Mouse (Mus musculus) kidney, postnatal 10 days (tissue): ENCODE results near the gene Axin2.
"Not testable (repeated sequence)": the region's sequence is repeated elsewhere in the genome, so short reads cannot be mapped to it uniquely, and the experiment has no call there.

Experiments used
- DNase-seq: peaks from one replicate; pipeline ENCODE4 v3.0.0; 2021; ENCODE audit warnings: mixed read lengths

Gene Axin2

DNA sequence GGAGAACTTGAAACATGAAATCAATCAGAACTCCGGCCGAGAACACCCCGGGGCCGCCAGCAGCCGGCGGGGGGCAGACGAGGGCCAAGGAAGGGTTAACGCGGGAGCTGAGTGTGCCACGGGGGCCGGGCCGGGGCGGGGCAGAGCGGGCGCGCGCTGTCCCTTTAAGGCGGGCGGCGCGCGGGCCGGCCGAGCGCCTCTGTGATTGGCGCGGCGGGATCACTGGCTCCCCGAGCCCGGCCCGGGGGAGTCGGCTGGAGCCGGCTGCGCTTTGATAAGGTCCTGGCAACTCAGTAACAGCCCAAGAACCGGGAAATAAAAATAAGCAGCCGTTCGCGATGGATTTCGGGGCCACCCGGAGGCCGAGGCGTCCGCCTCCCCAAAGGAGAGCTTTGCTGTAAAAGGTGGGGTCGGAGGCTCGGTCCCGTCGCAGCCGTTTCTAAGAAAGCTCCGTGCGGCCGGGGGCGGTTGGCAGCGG is at the start of gene Axin2:
TSS of gene Axin2 (plus strand) at position 192 of the 478 bp plus-strand sequence.
- peak; percentile 96 for DNase-seq

DNA sequence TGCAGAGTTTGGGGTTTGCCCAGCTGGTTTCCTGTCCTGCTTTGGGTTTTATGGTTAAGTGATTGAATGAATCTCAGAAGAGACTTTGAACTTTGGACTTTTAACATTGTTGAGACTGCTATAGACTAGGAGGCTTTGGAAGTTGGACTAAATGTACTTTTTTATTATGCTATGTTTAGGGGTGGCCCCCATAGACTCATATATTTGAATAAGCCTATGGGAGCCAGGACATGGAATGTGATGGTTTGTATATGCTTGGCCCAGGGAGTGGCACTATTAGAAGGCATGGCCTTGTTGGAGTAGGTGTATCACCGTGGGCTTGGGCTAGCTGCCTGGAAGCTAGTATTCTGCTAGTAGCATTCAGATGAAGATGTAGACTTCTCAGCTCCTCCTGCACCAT is 48.9 kb upstream of the Axin2 start:
- not testable (repeated sequence) for DNase-seq

DNA sequence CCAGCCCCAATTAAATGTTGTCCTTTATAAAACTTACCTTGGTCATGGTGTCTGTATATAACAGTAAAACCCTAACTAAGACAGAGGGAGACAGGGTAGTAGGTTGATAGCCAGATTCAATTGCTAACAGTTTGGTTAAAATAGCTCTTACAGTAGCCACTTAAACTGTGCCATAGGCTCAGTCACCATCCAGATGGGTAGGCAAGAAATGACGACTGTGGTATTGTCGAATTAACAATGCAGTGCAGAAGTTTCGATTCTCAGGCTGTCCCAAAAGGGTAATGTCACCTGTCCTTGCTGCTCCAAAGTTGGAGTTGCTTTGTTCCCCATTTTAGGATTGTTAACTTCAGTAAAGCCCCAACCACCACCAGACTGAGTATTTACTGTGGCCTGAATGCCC is 48.4 kb upstream of the Axin2 start:
- DNase-seq, result no peak

DNA sequence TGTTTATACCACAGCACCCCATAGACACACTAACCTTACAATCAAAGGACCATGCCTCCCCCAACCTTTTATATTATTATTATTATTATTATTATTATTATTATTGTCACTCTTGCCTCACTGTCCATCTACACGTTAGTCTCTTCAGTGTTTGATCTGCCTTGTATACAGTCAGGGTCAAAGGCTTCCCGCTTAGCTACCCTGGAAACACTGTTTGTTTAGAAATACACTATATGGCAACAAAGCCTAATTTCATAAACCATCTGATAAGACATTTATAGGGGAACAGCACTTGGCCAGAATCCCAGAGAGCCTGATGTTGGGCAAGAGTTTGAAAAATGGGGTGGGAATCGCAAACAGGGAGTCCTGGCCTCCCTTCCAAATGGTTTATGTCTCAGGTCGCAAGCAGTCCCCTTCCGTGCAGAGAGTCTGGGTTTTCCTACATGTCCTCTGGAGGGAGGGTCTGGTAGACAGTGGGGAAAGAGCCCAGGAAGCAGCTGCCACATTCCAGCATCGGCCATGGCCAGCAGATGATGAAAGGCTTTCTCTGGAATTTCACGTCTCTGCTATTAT is 43.4 kb upstream of the Axin2 start:
- DNase-seq, result peak; percentile 48

DNA sequence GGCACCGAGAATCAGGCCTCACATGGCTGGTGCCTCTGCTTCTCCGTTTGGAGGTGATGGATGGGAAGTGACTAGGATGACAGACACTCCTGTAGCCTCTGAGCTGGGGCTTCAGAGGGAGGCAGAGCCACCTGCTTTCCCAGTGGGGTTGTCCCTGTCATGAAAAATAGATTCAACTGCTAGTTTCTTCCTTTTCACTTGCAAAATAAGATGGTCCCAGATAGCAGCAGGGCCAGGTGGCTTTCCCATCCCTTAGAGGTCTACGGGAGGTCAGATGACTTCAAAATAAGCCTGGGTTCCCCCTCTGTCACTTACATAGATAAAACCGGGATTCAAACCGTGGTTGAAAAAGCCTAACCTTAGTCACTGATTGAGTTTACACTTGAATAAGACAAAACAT is 42.6 kb upstream of the Axin2 start:
- DNase-seq, result no peak

DNA sequence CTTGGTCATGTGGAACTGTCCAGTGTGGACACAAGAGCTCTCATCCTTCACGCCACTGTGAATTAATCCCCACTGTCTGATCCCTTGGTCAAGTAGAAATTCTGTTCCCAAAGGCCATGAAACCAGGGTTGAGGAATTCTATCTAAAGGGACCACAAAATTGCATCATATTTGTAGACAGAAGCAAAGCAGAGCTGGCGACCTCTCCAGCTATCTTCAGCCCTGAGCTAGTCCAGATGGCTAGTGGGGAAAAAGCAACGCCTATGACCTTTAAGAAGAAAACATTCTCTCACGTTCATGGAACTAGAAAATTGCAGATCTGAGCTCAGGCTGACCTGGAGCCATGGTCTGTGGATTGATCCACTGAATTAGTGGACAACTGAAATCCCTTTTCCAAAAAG is 39.6 kb upstream of the Axin2 start:
- no peak for DNase-seq

DNA sequence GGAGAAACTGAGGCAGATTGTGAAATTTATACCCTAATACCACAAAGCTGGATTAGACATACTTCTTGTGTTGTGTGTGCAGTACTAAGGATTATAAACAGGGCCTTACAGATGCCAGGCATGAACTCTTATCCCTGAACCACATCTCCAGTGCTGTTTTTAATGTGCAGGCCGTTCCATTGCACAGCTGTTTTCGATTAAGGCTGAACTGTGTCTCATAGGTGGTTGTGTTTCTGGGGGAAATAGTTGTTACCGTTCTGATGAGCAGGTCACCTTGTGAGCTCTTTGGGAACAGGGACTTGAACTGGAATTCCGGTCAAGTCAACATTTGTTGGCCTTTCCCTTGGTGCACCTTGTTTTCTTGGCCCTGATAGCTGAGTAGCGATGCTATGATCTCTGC is 38.5 kb upstream of the Axin2 start:
- DNase-seq, result no peak

DNA sequence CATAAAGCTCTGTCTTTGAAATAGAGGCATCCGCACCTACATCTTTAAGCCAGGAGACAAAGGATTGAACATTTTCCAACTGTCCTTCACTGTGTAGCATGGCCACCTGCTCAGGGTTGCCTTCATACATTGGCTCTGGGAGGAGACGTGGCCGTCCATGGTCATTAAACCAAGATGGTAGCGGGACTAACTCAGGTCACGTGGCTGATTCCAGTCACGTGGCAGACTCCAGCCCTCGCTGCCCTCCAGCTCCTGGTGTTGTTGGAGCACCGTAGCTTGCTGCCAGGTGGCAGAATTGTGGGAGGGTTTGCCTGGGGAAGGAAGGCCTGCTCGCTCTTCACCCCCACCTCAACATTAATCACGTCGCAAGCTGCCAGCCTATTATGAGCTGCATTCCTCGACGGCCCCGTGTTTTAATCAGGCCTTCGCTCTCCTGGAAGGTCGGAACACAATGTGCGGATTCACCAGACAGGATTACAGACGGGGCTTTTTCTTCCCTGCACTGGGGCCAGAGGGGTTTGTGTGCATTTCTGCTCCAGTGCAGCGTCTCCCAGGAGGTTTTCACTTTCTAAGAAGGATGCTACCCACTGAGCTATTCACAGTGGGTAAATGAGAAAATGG is 34.8 kb upstream of the Axin2 start:
- no peak for DNase-seq

DNA sequence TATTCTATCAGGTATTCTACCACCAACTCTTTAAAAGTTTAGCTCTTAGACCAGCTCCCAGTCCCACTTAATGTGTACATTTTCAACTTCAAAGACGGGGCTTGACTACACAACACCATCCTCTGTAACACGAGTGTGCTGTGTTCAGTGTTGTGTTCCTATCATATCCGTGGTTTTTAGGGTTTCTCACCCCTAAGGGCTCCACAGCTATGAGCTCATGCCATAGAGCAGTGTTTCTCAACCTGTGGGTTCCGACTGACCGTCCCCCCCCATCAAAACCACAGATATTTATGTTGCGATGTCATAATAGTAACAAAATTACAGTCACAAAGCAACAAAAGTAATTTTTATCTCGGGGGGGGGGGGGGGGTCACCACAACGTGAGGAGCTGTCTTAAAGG is 34.1 kb upstream of the Axin2 start:
- DNase-seq, result no peak

DNA sequence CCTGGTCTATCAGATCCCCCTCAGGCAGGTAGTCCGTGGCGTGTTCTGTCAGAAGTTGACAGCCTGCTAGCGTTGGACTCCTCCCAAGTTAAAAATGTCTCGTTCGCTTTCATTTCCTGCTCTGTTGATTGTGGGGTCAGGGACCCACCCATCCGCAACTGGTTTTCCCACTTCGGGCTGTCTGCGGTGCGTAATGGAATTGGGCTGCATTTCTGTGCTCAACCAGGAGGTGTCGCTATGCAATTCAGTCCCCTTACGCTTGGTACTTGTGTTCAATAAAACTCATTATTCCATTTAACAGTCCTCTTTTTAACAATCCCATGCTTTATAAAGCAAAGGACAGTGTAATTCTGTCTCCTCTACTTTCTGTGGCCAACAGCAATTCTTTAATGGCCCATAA is 31.0 kb upstream of the Axin2 start:
- peak; percentile 44 for DNase-seq

DNA sequence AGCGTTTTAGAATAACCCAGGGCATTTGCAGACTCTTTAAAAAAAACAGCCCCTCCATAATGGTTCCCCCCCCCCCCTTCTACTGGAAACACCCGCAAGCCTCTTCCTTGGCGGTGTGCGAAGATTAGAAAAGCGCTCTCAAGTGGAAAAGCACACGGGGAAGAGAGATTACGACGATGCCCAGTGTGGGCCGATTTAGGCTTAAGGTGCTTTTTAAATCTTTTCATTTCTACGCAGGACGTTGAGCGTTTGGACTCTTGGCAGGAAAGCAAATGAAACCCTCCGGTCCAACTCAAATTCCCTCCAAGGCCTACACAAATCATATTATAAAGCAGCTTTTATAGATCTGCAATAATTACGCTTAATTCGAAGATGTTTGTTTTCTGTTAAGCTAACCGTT is 29.6 kb upstream of the Axin2 start:
- no peak for DNase-seq

DNA sequence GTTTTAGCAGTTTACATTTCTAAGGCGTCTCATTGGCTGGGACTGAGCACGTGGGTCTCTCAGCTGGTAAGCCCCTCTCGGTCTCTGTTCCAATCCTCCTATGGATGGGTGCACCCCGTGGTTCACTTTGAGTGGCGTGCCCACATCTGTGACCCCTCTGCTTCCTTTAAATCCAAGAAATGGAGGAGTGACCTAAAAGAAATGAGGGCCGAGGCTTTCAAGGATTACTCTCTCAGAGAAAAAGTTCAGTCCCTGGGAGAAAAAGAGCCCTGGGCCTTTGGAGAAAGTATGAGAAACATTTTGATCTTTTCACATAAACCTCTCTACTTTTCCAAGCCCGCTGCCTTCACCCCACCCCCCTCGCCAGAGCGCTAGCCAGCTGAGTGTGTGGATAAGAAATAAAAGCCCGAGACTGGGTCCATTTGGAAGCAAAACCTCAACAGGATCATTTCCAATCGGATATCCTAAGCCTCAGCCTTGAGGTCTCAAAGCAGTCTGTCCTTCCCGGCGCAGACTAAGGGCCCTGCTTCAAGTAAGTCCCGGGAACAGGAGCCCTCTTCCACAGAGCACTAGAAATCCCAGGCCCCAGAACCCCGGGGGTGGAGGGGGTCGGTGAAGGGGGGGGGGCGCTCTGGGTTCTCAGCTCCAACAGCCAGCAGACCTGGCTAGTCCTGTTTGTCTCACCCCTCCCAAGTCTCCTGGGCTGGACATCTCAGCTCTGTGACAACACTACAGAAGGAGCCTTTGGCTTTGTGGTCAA is 28.9 kb upstream of the Axin2 start:
- DNase-seq, result peak; percentile 70

DNA sequence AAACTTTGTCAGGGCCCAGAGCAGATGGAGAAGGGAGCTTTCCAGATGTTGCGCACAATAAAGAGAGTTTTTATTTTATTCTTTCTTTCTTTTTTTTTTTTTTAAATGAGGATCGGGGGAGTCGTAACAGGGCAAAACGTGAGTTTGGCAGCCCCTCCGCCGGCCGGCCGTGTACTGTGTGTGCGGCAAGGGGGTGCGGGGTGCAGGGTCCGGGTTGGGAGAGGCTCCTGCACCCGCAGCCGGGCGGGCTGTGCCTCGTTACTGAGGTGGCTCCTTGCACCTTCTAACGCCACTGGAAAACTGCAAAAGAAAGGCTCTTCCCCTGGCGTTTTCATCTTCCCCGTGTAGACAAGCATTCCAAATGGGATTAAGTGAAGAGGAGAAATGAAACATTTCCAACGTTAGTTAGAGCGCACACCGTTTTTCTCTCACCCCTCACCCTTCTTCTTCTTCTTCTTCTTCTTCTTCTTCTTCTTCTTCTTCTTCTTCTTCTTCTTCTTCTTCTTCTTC is 28.2 kb upstream of the Axin2 start:
- DNase-seq, result peak; percentile 33

DNA sequence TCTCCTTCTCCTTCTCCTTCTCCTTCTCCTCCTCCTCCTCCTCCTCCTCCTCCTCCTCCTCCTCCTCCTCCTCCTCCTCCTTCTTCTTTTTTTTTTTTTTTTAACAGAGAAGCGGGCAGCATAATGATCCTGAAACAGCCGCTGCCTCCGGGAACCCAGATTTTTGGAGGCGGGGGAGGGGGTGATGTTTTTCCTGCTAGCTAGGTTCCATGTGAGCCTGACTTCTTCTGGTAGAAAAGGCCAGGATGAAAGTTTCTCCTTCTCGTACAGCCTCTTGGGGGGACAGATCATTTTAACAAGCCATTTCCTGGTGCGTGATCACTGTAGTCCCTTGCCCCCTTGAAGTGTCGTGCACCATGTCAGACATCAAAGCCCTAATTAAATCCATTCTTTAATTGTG is 27.7 kb upstream of the Axin2 start:
- no peak for DNase-seq

DNA sequence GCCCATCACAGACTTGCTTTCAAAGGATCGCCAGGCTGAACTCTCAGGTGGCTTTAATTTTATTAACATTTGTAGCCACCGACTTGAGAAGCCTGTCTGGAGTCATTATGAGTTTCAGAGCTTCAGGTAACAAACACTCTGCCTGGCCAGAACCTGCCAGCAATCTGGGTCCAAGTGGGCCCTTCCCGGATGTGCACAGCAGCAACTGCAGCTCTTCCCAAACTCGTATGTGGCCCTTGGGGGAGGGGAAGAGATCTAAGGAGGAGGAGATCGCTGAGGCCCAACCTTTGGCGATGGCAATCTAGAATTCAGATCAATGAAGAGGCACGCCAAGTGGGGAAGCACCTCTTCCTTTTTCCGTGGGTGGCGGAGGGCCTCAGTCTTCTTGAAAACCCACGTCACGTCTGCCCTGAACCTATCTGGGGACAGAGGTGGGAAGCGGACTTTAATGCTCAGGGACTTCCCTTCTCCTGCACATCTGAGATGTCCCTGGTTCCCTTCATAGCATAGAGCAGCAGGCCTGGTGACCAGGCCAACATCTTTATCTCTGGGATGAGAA is 26.8 kb upstream of the Axin2 start:
- DNase-seq, result no peak

DNA sequence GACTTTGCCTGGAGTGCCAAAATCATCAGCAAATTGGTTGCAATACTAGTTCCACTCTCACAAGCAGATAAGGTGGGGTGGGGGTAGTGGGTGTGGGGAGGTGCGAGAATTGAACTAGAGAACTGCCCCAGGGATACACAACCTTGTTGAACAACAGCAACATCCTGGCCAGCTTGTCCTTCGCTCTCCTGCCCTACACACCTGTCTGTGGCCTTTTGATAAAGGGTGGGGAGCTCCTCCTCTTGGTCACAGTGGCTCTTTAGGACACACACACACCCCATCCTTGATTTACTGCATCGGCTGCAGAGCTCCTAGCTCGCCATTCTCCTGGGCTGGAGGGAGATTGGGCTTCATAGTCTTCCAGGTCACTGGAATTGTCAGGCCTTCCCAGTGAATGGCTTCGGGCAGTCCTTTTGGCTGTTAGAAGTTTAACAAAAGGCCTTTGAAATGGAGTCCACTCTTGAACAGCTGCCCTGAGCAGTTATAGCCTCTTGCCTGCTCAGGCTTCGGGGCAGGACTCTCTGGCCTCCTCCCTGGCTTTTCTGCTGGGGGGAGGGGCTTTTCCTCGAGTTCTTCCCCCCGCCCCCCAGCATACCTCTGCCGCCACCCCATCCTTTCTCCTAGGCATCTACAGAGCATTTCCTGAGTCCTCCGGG is 26.2 kb upstream of the Axin2 start:
- no peak for DNase-seq

DNA sequence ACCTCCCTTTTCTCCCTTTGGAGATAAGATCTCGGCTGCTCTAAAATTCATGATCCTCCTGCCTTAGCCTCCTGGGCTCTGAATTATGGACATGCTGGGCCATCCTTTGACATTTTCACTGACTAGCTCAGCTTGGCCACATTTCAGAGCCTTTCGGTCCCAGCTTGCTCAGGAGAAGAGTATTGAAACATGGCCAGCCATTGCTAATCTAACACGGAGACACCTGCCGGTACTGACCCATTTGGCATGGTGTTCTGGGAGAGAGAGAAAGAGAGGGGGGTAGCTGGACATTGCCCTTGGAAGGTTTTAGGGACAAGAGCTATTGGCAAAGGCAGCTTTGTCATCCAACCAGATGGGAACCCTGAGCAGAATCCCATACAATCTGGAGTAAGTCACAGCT is 23.1 kb upstream of the Axin2 start:
- no peak for DNase-seq

DNA sequence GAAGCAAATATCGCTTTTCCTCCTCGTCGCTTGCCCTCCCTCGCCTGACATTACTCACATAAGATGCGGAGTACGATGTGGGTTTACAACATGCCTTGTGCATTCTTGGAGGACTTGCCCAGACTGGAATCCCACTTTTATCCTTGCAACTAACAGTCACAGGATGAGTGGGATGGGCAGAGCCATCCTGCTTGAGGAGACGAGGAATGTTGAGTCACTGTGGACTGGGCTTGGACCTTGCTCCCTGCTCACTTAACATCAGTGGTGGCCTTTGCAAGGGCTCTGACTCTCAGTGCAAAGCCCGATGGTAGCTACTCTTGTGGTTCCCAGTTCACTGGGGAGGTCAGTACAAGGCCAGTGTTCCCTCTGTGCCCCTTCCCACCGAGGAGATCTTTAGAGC is 22.1 kb upstream of the Axin2 start:
- no peak for DNase-seq

DNA sequence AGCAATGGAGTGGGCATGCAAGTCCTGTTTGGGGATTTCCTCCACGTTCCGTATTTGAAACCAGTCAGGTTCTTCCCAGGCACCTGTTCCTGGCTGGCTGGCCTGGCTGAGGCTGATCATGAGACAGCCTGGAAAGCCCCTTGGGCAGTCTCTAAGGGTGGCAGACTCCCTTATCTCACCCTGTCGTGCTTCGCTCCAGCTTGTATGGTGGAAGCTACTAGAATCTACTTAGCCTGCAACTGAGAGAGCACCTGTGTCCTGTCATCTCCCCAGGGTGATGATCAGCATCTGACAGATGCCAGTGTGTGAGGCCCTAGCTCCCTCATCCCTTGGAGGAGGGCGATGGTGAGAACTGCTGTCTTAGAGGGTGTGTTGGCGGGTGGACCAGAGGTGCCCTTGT is 21.7 kb upstream of the Axin2 start:
- no peak for DNase-seq

DNA sequence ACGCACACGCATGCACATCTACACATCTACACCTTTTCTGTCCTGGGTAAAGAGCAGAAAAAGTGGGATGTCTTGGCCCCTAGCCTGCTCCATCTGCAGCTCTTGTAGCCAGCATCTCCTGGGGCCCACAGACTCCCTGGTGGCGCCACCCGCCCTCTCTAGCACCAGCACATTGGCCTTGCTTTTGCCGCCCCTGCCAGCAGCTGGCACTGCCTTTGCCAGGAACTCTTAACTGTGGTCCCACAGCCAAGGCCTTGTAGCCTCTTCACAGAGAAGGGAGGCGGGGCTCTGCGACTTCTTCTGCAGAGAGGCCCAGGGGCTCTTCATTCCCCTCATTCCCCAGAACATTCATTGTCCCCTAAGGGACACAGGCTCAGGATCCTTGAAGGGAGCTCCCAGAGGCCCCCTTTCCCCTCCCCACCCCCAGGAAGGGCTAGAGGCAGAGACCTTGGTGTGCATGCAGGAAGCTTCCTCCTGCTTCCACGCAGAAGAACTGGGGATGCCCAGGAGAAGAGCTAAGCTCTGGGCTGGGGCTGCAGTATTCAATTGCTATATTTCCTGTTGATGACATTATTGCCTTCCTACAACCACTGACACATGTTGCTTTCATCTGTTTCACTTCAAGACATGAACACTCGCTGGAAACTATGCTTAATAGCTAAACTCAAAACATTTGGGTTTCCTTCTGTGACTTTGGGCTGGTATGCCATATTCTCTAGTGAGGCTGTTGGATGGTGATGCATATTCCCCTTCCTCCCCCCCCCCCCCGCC is 19.2 kb upstream of the Axin2 start:
- peak; percentile 20 for DNase-seq

DNA sequence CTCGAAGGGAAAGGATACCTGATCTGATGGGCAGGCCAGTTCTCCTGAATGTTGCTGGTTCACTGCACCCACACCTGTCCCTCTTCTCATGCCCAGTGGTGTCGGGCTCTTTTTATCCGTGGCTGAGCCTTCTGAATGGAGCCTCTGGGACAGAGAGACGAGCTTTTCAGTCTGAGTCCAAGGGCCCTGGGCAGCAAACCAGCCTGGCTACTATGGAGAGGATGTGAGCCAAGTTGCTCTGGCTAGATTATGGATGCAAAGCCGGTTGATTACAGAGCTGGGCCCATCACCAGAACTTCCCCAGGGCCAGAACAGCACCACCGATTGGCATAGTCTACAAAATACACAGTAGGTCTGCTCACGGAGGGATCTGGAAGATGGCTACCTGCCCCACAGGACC is 18.5 kb upstream of the Axin2 start:
- DNase-seq, result no peak

DNA sequence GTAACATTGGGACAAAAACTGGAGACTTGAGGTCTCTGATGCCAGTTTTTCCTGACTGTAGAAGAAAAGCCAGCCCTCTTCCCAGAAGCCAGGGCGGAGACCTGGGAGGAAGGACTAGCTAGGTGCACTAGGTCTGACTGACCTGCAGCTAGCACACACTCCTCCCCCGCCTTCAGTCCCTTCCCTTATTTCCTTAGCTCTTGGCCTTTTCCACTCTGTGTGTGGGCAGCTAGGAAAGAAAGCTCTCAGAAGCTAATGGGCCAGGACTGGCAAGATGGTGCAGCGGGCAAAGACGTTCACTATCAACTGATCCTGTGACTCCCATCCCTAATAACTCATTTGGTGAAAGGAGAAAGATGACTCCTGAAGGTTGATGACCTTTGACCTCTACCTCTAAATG is 17.8 kb upstream of the Axin2 start:
- no peak for DNase-seq
